Mouse (Mus musculus) CD4-positive naive resting alpha-beta T cell, adult 76 days (primary cell): ENCODE results near the gene Txk. TPM values are rescaled to one million over a fixed set of nuclear protein-coding genes. Genes with fewer than 3 reads are reported as not detected.

ENCODE experiments used
- total RNA-seq: library from RNA; stranded (reverse); gene quantifications from one replicate; pipeline ENCODE4 v1.2.4, GENCODE M21; 2023

Txk gene
- 190 TPM for total RNA-seq

GRCm38 (mm10) chr5:72752585-72752984, at the start of gene Txk:
Gene Txk (minus strand): TSS chr5:72752777.

GRCm38 (mm10) chr5:72647418-72647907, 105.1 kb downstream of the Txk start, which contains the start of gene Nipal1:
Gene Nipal1 (plus strand): TSS chr5:72647795.

Other genes starting within 250 kb of the Txk start
- gene Corin, start 248.3 kb downstream of the Txk start, total RNA-seq = not detected
- 9.3 TPM for gene Nfxl1, start 193.1 kb downstream of the Txk start, total RNA-seq
- gene Zar1, start 171.5 kb downstream of the Txk start, total RNA-seq = not detected
- not detected for gene Gm5868, start 165.2 kb downstream of the Txk start, total RNA-seq
- 8.1 TPM for gene Cnga1, start 108.5 kb downstream of the Txk start, total RNA-seq
- 5.1 TPM for gene Nipal1, start 105.0 kb downstream of the Txk start, total RNA-seq
- 16.7 TPM for gene Tec, start 115.7 kb upstream of the Txk start, total RNA-seq
- 86.5 TPM for gene Slain2, start 161.5 kb upstream of the Txk start, total RNA-seq
- not detected for gene Gm10135, start 221.9 kb upstream of the Txk start, total RNA-seq